8 mouse cellular contexts compared by ENCODE assay signal in genomic region chr5:125382673-125383558, GRCm38 (mm10). TPM values are rescaled to one million over a fixed set of nuclear protein-coding genes. Genes with fewer than 3 reads are reported as not detected.
DNase-seq lines count a peak whose midpoint lies in the region; ATAC-seq lines count a peak whose summit lies in the region.

No protein-coding gene starts in this region.

- no peaks in the 10 kb centered on the region for H3K9me3 ChIP-seq in neural tube, embryonic 11.5 days (ENCODE audit: control insufficient read depth, low read length)
- no peaks in the 10 kb centered on the region for H3K9me3 ChIP-seq in embryonic facial prominence, embryonic 13.5 days
- no peaks in the 10 kb centered on the region for H3K9me3 ChIP-seq in stomach, embryonic 16.5 days (replicated peaks; ENCODE audit: control insufficient read depth, low read length)

- H3K4me1 ChIP-seq in neural tube, embryonic 11.5 days (ENCODE audit: control insufficient read depth, insufficient read depth, low read length) = no peaks in the 10 kb centered on the region
- H3K4me1 ChIP-seq in embryonic facial prominence, embryonic 13.5 days = peaks cover 14% of the 10 kb centered on the region
- peaks cover 8% of the 10 kb centered on the region for H3K4me1 ChIP-seq in stomach, embryonic 16.5 days (ENCODE audit: control insufficient read depth, insufficient read depth, low read length)

- H3K4me3 ChIP-seq in neural tube, embryonic 11.5 days (ENCODE audit: low read depth, low read length) = no peak overlapping the region; the same call in 1 of the 2 replicates
- H3K4me3 ChIP-seq in embryonic facial prominence, embryonic 13.5 days = no peak overlapping the region
- no peak overlapping the region for H3K4me3 ChIP-seq in stomach, embryonic 16.5 days (replicated peaks; ENCODE audit: low read length)

- no peak overlapping the region for H3K27ac ChIP-seq in neural tube, embryonic 11.5 days (ENCODE audit: low read depth, low read length)
- H3K27ac ChIP-seq in embryonic facial prominence, embryonic 13.5 days = no peak overlapping the region
- no peak overlapping the region for H3K27ac ChIP-seq in stomach, embryonic 16.5 days (ENCODE audit: low read length)

- no peak overlapping the region for H3K4me2 ChIP-seq in neural tube, embryonic 11.5 days (ENCODE audit: low read depth)
- no peak overlapping the region for H3K4me2 ChIP-seq in embryonic facial prominence, embryonic 13.5 days
- H3K4me2 ChIP-seq in stomach, embryonic 16.5 days (ENCODE audit: low read depth, low read length) = no peak overlapping the region

- H3K27me3 ChIP-seq in neural tube, embryonic 11.5 days (ENCODE audit: control insufficient read depth, insufficient read depth, low read length) = no peaks in the 10 kb centered on the region
- no peaks in the 10 kb centered on the region for H3K27me3 ChIP-seq in embryonic facial prominence, embryonic 13.5 days
- no peaks in the 10 kb centered on the region for H3K27me3 ChIP-seq in stomach, embryonic 16.5 days (ENCODE audit: control insufficient read depth, insufficient read depth, low read length)

- DNase-seq in neural tube, embryonic 11.5 days (ENCODE audit: low spot score) = no peak
- no peak for DNase-seq in neural tube, embryonic 10.5 days (ENCODE audit: extremely low spot score, low spot score)
- peak; percentile 39 for DNase-seq in adrenal gland, postnatal 25 days
- DNase-seq in layer of hippocampus, adult 9-11 months = peak; percentile 61
- DNase-seq in lung, postnatal 4 days = peak; percentile 59 to 75

- ATAC-seq in neural tube, embryonic 11.5 days (ENCODE audit: insufficient read depth, low FRiP score, low TSS enrichment) = peak; percentile 53
- ATAC-seq in embryonic facial prominence, embryonic 13.5 days (ENCODE audit: insufficient number of reproducible peaks, insufficient read depth, low FRiP score, low TSS enrichment, low read depth) = 0 out of 2 replicates have a peak, but pooled peaks have one; percentile 5
- peak; percentile 51 to 74 for ATAC-seq in hematopoietic stem cell, adult 5-6 weeks (replicated peaks in 1 of 2; ENCODE audit: insufficient read depth in 1 of 2, low FRiP score in 2 of 2, low TSS enrichment in 1 of 2, low read depth in 1 of 2, poor library complexity in 2 of 2, severe bottlenecking in 2 of 2)
- peak; percentile 71; the same call in 1 of the 2 replicates for ATAC-seq in stomach, embryonic 16.5 days (ENCODE audit: insufficient read depth, low FRiP score)

- H3K9ac ChIP-seq in neural tube, embryonic 11.5 days (ENCODE audit: low read length) = no peak overlapping the region
- H3K9ac ChIP-seq in embryonic facial prominence, embryonic 13.5 days = no peak overlapping the region
- H3K9ac ChIP-seq in stomach, embryonic 16.5 days (ENCODE audit: low read length) = no peak overlapping the region

- H3K36me3 ChIP-seq in neural tube, embryonic 11.5 days (ENCODE audit: control insufficient read depth, insufficient read depth, low read length) = 0 out of 2 replicates have a peak, but pooled peaks cover 2% of the 10 kb centered on the region
- peaks cover 18% of the 10 kb centered on the region for H3K36me3 ChIP-seq in embryonic facial prominence, embryonic 13.5 days
- 0 out of 2 replicates have a peak, but pooled peaks cover 11% of the 10 kb centered on the region for H3K36me3 ChIP-seq in stomach, embryonic 16.5 days (ENCODE audit: control insufficient read depth, insufficient read depth, low read length)

- WGBS in neural tube, embryonic 11.5 days = 56% methylated on average over 6 of the region's 6 CpGs
- 49% methylated on average over 6 of the region's 6 CpGs for WGBS in embryonic facial prominence, embryonic 13.5 days
- WGBS in stomach, embryonic 16.5 days = 47% methylated on average over 6 of the region's 6 CpGs

RNA-seq across cellular contexts. Expression of gene Gm10382, which starts 6.2 kb away (rescaled TPM):
- polyA plus RNA-seq in neural tube, embryonic 11.5 days (2014; fragmentation: Nextera tagmentation; extraction: Ambion mirVana) = 0.46 TPM in 1 of 2 replicates, not detected in the other
- not detected in 2 replicates for total RNA-seq in adrenal gland, postnatal 25 days (2021)
- polyA plus RNA-seq in embryonic facial prominence, embryonic 13.5 days (2015; fragmentation: Nextera tagmentation; extraction: Ambion mirVana) = 0.29 and 0.34 TPM in 2 replicates
- 0.63 and 1.6 TPM in 2 replicates for total RNA-seq in hematopoietic stem cell, adult 5-6 weeks (2017)
- polyA plus RNA-seq in stomach, embryonic 16.5 days (2015; fragmentation: Nextera tagmentation; extraction: Ambion mirVana) = 0.32 and 0.37 TPM in 2 replicates

RNA-seq across cellular contexts. Expression of gene Ubc, which starts 7.1 kb away (rescaled TPM):
- polyA plus RNA-seq in neural tube, embryonic 11.5 days (2014; fragmentation: Nextera tagmentation; extraction: Ambion mirVana) = 1,090 and 1,143 TPM in 2 replicates
- 1,462 and 1,631 TPM in 2 replicates for total RNA-seq in adrenal gland, postnatal 25 days (2021)
- 979 and 1,012 TPM in 2 replicates for polyA plus RNA-seq in embryonic facial prominence, embryonic 13.5 days (2015; fragmentation: Nextera tagmentation; extraction: Ambion mirVana)
- 339 and 386 TPM in 2 replicates for total RNA-seq in hematopoietic stem cell, adult 5-6 weeks (2017)
- polyA plus RNA-seq in stomach, embryonic 16.5 days (2015; fragmentation: Nextera tagmentation; extraction: Ambion mirVana) = 1,047 and 1,111 TPM in 2 replicates

RNA-seq across cellular contexts. Expression of gene Scarb1, which starts 42.0 kb away (rescaled TPM):
- polyA plus RNA-seq in neural tube, embryonic 11.5 days (2014; fragmentation: Nextera tagmentation; extraction: Ambion mirVana) = 22.2 and 28.3 TPM in 2 replicates
- 1,988 and 2,596 TPM in 2 replicates for total RNA-seq in adrenal gland, postnatal 25 days (2021)
- polyA plus RNA-seq in embryonic facial prominence, embryonic 13.5 days (2015; fragmentation: Nextera tagmentation; extraction: Ambion mirVana) = 53.9 and 55.6 TPM in 2 replicates
- total RNA-seq in hematopoietic stem cell, adult 5-6 weeks (2017) = 35.7 and 45.6 TPM in 2 replicates
- 60.6 and 61.4 TPM in 2 replicates for polyA plus RNA-seq in stomach, embryonic 16.5 days (2015; fragmentation: Nextera tagmentation; extraction: Ambion mirVana)

RNA-seq across cellular contexts. Expression of gene Dhx37, which starts 51.0 kb away (rescaled TPM):
- polyA plus RNA-seq in neural tube, embryonic 11.5 days (2014; fragmentation: Nextera tagmentation; extraction: Ambion mirVana) = 11.1 and 13.4 TPM in 2 replicates
- 17.5 and 25.9 TPM in 2 replicates for total RNA-seq in adrenal gland, postnatal 25 days (2021)
- 13.9 and 14.7 TPM in 2 replicates for polyA plus RNA-seq in embryonic facial prominence, embryonic 13.5 days (2015; fragmentation: Nextera tagmentation; extraction: Ambion mirVana)
- 65.8 and 87.1 TPM in 2 replicates for total RNA-seq in hematopoietic stem cell, adult 5-6 weeks (2017)
- polyA plus RNA-seq in stomach, embryonic 16.5 days (2015; fragmentation: Nextera tagmentation; extraction: Ambion mirVana) = 8.4 and 10.8 TPM in 2 replicates

RNA-seq across cellular contexts. Expression of gene Bri3bp, which starts 58.5 kb away (rescaled TPM):
- 33.7 and 38.0 TPM in 2 replicates for polyA plus RNA-seq in neural tube, embryonic 11.5 days (2014; fragmentation: Nextera tagmentation; extraction: Ambion mirVana)
- 18.4 and 37.3 TPM in 2 replicates for total RNA-seq in adrenal gland, postnatal 25 days (2021)
- polyA plus RNA-seq in embryonic facial prominence, embryonic 13.5 days (2015; fragmentation: Nextera tagmentation; extraction: Ambion mirVana) = 33.5 and 36.1 TPM in 2 replicates
- 23.0 and 25.6 TPM in 2 replicates for total RNA-seq in hematopoietic stem cell, adult 5-6 weeks (2017)
- polyA plus RNA-seq in stomach, embryonic 16.5 days (2015; fragmentation: Nextera tagmentation; extraction: Ambion mirVana) = 27.7 and 31.8 TPM in 2 replicates

Comparison
In these comparisons a context has a peak if more than half of its experiments do, and no peak if none do; other contexts are left out.
1. ATAC-seq: peak in every context shown above with its lines; median percentile 71 in stomach, embryonic 16.5 days; 62 in hematopoietic stem cell, adult 5-6 weeks; 53 in neural tube, embryonic 11.5 days; 5 in embryonic facial prominence, embryonic 13.5 days.
2. DNase-seq: peak in adrenal gland, postnatal 25 days (single experiment), layer of hippocampus, adult 9-11 months (single experiment) and lung, postnatal 4 days (2 of 2); none in neural tube, embryonic 11.5 days (single experiment) and neural tube, embryonic 10.5 days (single experiment).